Mouse (Mus musculus) myocyte (in vitro differentiated cells): Measurements from ENCODE around the gene Top1.

Source experiments
- MYOD1 ChIP-seq, 3 experiments: IDR thresholded peaks; one replicate each; pipeline ENCODE4 v1.6.1; 2011; ENCODE audit warnings: control low read depth in 2 of 3, low read depth in 2 of 3, mild to moderate bottlenecking in 2 of 3, moderate library complexity in 1 of 3; ENCODE audit not compliant: insufficient read length in 2 of 3, control insufficient read depth in 1 of 3
- MYOG ChIP-seq, 3 experiments: IDR thresholded peaks; one replicate each; pipeline ENCODE4 v1.6.1; 2011; ENCODE audit warnings: control low read depth in 2 of 3, low read depth in 2 of 3, mild to moderate bottlenecking in 2 of 3; ENCODE audit not compliant: insufficient read length in 2 of 3, control insufficient read depth in 1 of 3, insufficient read depth in 1 of 3
- POLR2A ChIP-seq: IDR thresholded peaks from one replicate; pipeline ENCODE4 v1.6.1; 2011; ENCODE audit warnings: low read depth, mild to moderate bottlenecking, control low read depth, moderate library complexity; ENCODE audit not compliant: insufficient read length
- POLR2AphosphoS2 ChIP-seq: IDR thresholded peaks from one replicate; pipeline ENCODE4 v1.6.1; 2011; ENCODE audit warnings: low read depth, control low read depth; ENCODE audit not compliant: insufficient read length
- REST ChIP-seq: IDR thresholded peaks from one replicate; pipeline ENCODE4 v1.6.1; 2011; ENCODE audit warnings: mild to moderate bottlenecking, control low read depth, moderate library complexity; ENCODE audit not compliant: insufficient read depth, insufficient read length
- TCF12 ChIP-seq: IDR thresholded peaks from one replicate; pipeline ENCODE4 v1.6.1; 2011; ENCODE audit warnings: mild to moderate bottlenecking, control low read depth; ENCODE audit not compliant: poor library complexity, insufficient read depth, severe bottlenecking
- USF1 ChIP-seq: IDR thresholded peaks from one replicate; pipeline ENCODE4 v1.6.1; 2011; ENCODE audit warnings: low read depth, mild to moderate bottlenecking, control low read depth, moderate library complexity

GRCm38 (mm10) chr2:160725877-160726864 is 80.5 kb downstream of the Top1 start:
- TF ChIP-seq POLR2A (no peak), TCF12 (no peak), USF1 (no peak), POLR2AphosphoS2 (peak; percentile 80), MYOG (IDR thresholded peaks at IDR 0.05; ENCODE audit: control insufficient read depth in 1 of 3, insufficient read depth in 1 of 3, insufficient read length in 2 of 3, low read depth in 2 of 3) (no peak), MYOD1 (IDR thresholded peaks at IDR 0.05; ENCODE audit: control insufficient read depth in 1 of 3, insufficient read length in 2 of 3, low read depth in 2 of 3) (no peak), REST (no peak)
